Mouse (Mus musculus): ENCODE results near the gene Nap1l5. TPM values are rescaled to one million over a fixed set of nuclear protein-coding genes. Genes with fewer than 3 reads are reported as not detected.
A peak's percentile ranks its signal among the peaks of the same experiment; 100 is the strongest.

Nap1l5 gene
- polyA plus RNA-seq, 1 experiment from 2014 or later = 0.83 TPM

GRCm38 (mm10) chr6:58929911-58930431, 23.1 kb upstream of the Nap1l5 start:
- no peaks in the 10 kb centered on the region for H3K4me1 ChIP-seq (replicated peaks; ENCODE audit: insufficient read depth, low read length)
- no peak overlapping the region for H3K9ac ChIP-seq (ENCODE audit: low read depth, low read length)
- H3K9me3 ChIP-seq (replicated peaks; ENCODE audit: low read length) = no peaks in the 10 kb centered on the region
- peaks cover under 1% of the 10 kb centered on the region; the same call in 1 of the 2 replicates for H3K36me3 ChIP-seq (ENCODE audit: insufficient read depth, low read length)
- no peak overlapping the region for H3K27ac ChIP-seq
- H3K27me3 ChIP-seq (ENCODE audit: insufficient read depth, low read length) = no peaks in the 10 kb centered on the region
- no peak for ATAC-seq (replicated peaks; ENCODE audit: low FRiP score, low read depth)
- no peak overlapping the region for H3K4me2 ChIP-seq (ENCODE audit: low read length)
- no peak overlapping the region for H3K4me3 ChIP-seq (replicated peaks; ENCODE audit: low read depth, low read length)
- no peak for TF ChIP-seq CTCF (IDR thresholded peaks at IDR 0.05; ENCODE audit: low read depth)
- WGBS = 83% methylated on average over 9 of the region's 9 CpGs
- no peak for DNase-seq (ENCODE audit: low spot score)

GRCm38 (mm10) chr6:58927881-58928280, 21.0 kb upstream of the Nap1l5 start:
- no peaks in the 10 kb centered on the region for H3K9me3 ChIP-seq (replicated peaks; ENCODE audit: low read length)
- no peak overlapping the region for H3K27ac ChIP-seq
- DNase-seq (ENCODE audit: low spot score) (no peak), ATAC-seq (replicated peaks; ENCODE audit: low FRiP score, low read depth) (no peak)
- no peaks in the 10 kb centered on the region for H3K36me3 ChIP-seq (ENCODE audit: insufficient read depth, low read length)
- no peaks in the 10 kb centered on the region for H3K27me3 ChIP-seq (ENCODE audit: insufficient read depth, low read length)
- WGBS = 84% methylated on average over 2 of the region's 2 CpGs
- no peak overlapping the region for H3K9ac ChIP-seq (ENCODE audit: low read depth, low read length)
- no peak for TF ChIP-seq CTCF (IDR thresholded peaks at IDR 0.05; ENCODE audit: low read depth)
- H3K4me2 ChIP-seq (ENCODE audit: low read length) = no peak overlapping the region
- H3K4me1 ChIP-seq (replicated peaks; ENCODE audit: insufficient read depth, low read length) = no peaks in the 10 kb centered on the region
- no peak overlapping the region for H3K4me3 ChIP-seq (replicated peaks; ENCODE audit: low read depth, low read length)

GRCm38 (mm10) chr6:58922511-58922910, 15.6 kb upstream of the Nap1l5 start:
- no peak overlapping the region for H3K27ac ChIP-seq
- no peak overlapping the region for H3K4me3 ChIP-seq (replicated peaks; ENCODE audit: low read depth, low read length)
- no peaks in the 10 kb centered on the region for H3K4me1 ChIP-seq (replicated peaks; ENCODE audit: insufficient read depth, low read length)
- 77% methylated on average over 5 of the region's 5 CpGs for WGBS
- no peak overlapping the region for H3K4me2 ChIP-seq (ENCODE audit: low read length)
- ATAC-seq (replicated peaks; ENCODE audit: low FRiP score, low read depth) = no peak
- DNase-seq (ENCODE audit: low spot score) = no peak
- TF ChIP-seq CTCF (IDR thresholded peaks at IDR 0.05; ENCODE audit: low read depth) = no peak
- H3K9ac ChIP-seq (ENCODE audit: low read depth, low read length) = no peak overlapping the region
- no peaks in the 10 kb centered on the region for H3K27me3 ChIP-seq (ENCODE audit: insufficient read depth, low read length)
- H3K36me3 ChIP-seq (ENCODE audit: insufficient read depth, low read length) = no peaks in the 10 kb centered on the region
- H3K9me3 ChIP-seq (replicated peaks; ENCODE audit: low read length) = no peaks in the 10 kb centered on the region

- H3K27me3 ChIP-seq (ENCODE audit: insufficient read depth, low read length) = no peaks in the 10 kb centered on the region
- peak; percentile 69 for TF ChIP-seq CTCF (IDR thresholded peaks at IDR 0.05; ENCODE audit: low read depth)
- H3K27ac ChIP-seq = no peak overlapping the region
- H3K4me1 ChIP-seq (replicated peaks; ENCODE audit: insufficient read depth, low read length) = no peaks in the 10 kb centered on the region
- 40% methylated on average over 3 of the region's 3 CpGs for WGBS
- peak; percentile 68 for DNase-seq (ENCODE audit: low spot score)
- ATAC-seq (replicated peaks; ENCODE audit: low FRiP score, low read depth) = no peak
- H3K9me3 ChIP-seq (replicated peaks; ENCODE audit: low read length) = no peaks in the 10 kb centered on the region
- no peak overlapping the region for H3K4me3 ChIP-seq (replicated peaks; ENCODE audit: low read depth, low read length)
- no peak overlapping the region for H3K9ac ChIP-seq (ENCODE audit: low read depth, low read length)
- no peaks in the 10 kb centered on the region for H3K36me3 ChIP-seq (ENCODE audit: insufficient read depth, low read length)
- no peak overlapping the region for H3K4me2 ChIP-seq (ENCODE audit: low read length)
These were observed 14.7 kb upstream of the Nap1l5 start for GRCm38 (mm10) chr6:58921623-58922022.

- Histone ChIP-seq H3K4me3 (replicated peaks; ENCODE audit: low read depth, low read length) (no peak overlapping the region), H3K4me1 (replicated peaks; ENCODE audit: insufficient read depth, low read length) (no peaks in the 10 kb centered on the region), H3K27me3 (ENCODE audit: insufficient read depth, low read length) (no peaks in the 10 kb centered on the region), H3K4me2 (ENCODE audit: low read length) (no peak overlapping the region), H3K27ac (no peak overlapping the region), H3K36me3 (ENCODE audit: insufficient read depth, low read length) (no peaks in the 10 kb centered on the region), H3K9me3 (replicated peaks; ENCODE audit: low read length) (no peaks in the 10 kb centered on the region), H3K9ac (ENCODE audit: low read depth, low read length) (no peak overlapping the region)
- 75% methylated on average over 6 of the region's 6 CpGs for WGBS
- DNase-seq (ENCODE audit: low spot score) (no peak), ATAC-seq (replicated peaks; ENCODE audit: low FRiP score, low read depth) (no peak)
- TF ChIP-seq CTCF (IDR thresholded peaks at IDR 0.05; ENCODE audit: low read depth) = no peak
These were observed 13.9 kb upstream of the Nap1l5 start for GRCm38 (mm10) chr6:58920735-58921134.

GRCm38 (mm10) chr6:58916498-58916897, 9.6 kb upstream of the Nap1l5 start:
- DNase-seq (ENCODE audit: low spot score) (no peak), ATAC-seq (replicated peaks; ENCODE audit: low FRiP score, low read depth) (no peak)
- no peak overlapping the region for H3K4me2 ChIP-seq (ENCODE audit: low read length)
- H3K4me1 ChIP-seq (replicated peaks; ENCODE audit: insufficient read depth, low read length) = no peaks in the 10 kb centered on the region
- no peaks in the 10 kb centered on the region for H3K9me3 ChIP-seq (replicated peaks; ENCODE audit: low read length)
- TF ChIP-seq CTCF (IDR thresholded peaks at IDR 0.05; ENCODE audit: low read depth) = no peak
- H3K27me3 ChIP-seq (ENCODE audit: insufficient read depth, low read length) = no peaks in the 10 kb centered on the region
- WGBS = 66% methylated on average over 5 of the region's 5 CpGs
- no peak overlapping the region for H3K27ac ChIP-seq
- H3K36me3 ChIP-seq (ENCODE audit: insufficient read depth, low read length) = no peaks in the 10 kb centered on the region
- no peak overlapping the region for H3K4me3 ChIP-seq (replicated peaks; ENCODE audit: low read depth, low read length)
- H3K9ac ChIP-seq (ENCODE audit: low read depth, low read length) = no peak overlapping the region

GRCm38 (mm10) chr6:58913971-58914370, 7.1 kb upstream of the Nap1l5 start:
- WGBS = 67% methylated on average over 5 of the region's 5 CpGs
- ATAC-seq (replicated peaks; ENCODE audit: low FRiP score, low read depth) (no peak), DNase-seq (ENCODE audit: low spot score) (no peak)
- H3K9me3 ChIP-seq (replicated peaks; ENCODE audit: low read length) = no peaks in the 10 kb centered on the region
- H3K4me2 ChIP-seq (ENCODE audit: low read length) = no peak overlapping the region
- no peaks in the 10 kb centered on the region for H3K27me3 ChIP-seq (ENCODE audit: insufficient read depth, low read length)
- H3K4me3 ChIP-seq (replicated peaks; ENCODE audit: low read depth, low read length) = no peak overlapping the region
- no peaks in the 10 kb centered on the region for H3K4me1 ChIP-seq (replicated peaks; ENCODE audit: insufficient read depth, low read length)
- H3K36me3 ChIP-seq (ENCODE audit: insufficient read depth, low read length) = no peaks in the 10 kb centered on the region
- no peak overlapping the region for H3K9ac ChIP-seq (ENCODE audit: low read depth, low read length)
- no peak for TF ChIP-seq CTCF (IDR thresholded peaks at IDR 0.05; ENCODE audit: low read depth)
- no peak overlapping the region for H3K27ac ChIP-seq
